Mouse (Mus musculus) A20 (cell line): ENCODE results near the gene Ppp6r2.
A peak's percentile ranks its signal among the peaks of the same experiment; 100 is the strongest.

Experiments used
- DNase-seq: peaks from one replicate; pipeline ENCODE4 v3.0.0-alpha.2; 2011; ENCODE audit warnings: low read depth, low spot score

The Ppp6r2 gene

DNA sequence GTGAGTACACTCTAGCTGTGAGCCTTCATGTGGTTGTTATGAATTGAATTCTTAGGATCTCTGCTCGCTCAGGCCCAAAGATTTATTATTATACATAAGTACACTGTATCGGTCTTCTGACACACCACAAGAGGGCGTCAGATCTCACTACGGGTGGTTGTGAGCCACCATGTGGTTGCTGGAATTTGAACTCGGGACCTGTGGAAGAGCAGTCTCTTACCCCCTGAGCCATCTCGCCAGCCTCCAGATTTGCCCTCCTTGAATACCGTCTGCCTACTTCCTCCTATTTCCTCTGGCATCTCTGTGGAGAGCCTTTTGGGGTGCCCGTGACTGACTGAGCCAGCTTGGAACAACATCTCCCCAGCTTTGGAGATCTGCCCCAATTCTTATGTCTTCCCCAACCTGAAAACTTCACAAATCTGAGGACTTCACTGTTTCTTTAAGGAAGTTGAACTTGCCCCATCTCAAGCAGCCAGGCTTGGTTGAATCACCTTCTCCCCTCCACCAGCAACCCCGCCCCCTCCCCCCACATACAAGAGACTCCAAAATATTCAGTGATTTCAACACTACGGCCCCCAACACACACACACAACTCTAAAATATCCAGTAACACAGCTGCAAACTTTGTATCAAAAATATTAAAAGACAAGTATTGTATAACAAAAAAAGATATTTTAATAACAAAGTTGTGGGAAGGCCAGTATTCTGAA lies 29.6 kb upstream of the Ppp6r2 start:
- peak; percentile 35 for DNase-seq

DNA sequence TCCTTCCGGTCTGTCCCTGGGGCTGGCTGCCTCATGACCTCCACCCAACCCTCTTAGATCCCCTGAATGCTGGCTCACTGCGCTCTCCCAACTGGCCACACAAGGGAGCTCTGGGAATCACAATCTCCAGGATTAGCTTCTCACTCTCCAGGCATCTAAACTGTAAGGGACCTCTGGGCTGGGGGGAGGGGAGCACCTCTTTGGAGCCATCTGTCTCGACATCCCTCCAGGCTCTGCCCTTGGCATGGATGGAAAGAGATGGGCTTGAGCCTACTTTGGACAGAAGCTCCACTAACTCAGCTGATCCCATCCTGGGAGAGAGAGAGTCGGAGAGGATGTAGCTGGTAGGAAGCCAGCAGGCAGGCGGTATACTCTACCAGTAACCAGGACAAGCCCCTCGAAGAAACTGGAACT lies 29.0 kb upstream of the Ppp6r2 start:
- no peak for DNase-seq

DNA sequence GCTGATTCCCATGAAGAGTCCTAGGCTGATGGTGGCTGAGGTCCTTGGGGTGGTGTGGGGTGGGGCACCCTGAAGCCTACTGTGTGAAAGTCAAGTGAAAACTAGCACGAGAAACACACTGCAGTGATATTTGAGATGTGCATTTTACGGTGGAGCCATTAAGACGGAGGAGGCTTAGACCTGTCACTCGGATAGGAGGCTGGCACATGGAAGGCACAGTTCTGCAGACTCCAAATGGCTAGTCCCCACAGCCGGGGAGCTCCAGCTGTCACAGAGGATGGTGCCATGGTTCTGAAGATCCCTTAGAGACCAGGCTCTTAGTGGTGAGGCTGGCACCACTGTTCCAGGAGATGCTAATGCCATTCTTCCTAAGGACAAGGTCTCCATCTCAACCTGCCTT lies 28.5 kb upstream of the Ppp6r2 start:
- no peak for DNase-seq

DNA sequence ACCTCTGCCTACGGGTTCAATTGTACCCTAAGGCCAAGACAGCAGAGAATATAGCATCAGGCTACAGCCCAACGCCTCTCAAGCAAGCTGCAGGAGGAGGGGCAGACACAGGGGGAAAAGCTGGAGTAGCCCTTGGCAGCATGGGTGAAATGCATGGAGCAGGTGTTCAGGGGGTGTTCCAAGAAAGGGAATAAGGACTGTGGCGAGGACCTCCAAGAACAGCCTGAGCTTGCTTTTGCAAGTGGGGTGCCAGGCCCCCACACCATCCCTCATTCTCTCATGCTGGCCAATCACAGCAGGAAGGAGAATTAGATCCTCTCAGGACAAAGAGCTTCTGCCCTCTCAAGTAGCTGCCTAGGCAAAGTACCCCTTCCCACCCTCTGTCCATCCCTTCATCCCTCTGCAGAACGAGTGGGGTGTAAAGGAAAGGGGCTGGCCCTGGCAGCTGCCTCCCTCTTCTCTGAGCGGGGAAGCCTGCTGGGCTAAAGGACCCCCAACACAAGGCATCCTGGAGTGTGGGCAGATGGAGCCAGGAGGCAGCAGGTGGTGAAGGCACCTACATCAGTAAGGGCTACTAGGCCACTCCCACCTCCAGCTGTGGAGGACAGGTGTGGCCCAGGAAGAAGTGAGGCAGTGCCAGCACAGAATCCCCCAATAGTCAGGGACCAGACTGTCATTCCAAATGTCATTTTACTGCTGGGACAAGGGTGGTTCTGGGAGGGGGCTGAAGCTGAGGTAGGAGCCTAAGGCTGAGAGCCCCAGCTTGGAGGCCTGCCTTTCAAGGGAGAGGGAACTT lies 27.0 kb upstream of the Ppp6r2 start:
- DNase-seq, result no peak

DNA sequence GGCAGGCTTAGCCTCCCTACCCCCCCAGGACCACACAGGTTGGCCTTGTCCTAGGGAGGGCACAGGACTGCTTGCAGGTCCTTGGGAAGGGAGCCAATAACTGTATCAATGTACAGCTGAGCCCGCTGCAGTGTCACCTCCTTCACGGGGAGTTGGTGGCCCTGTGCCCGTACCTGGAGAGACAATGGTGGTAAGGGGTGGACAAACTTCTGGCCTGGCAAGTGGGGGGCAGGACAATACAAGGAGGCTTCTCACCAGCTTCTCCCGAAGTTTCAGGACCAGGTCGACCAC lies 26.5 kb upstream of the Ppp6r2 start:
- DNase-seq, result no peak

DNA sequence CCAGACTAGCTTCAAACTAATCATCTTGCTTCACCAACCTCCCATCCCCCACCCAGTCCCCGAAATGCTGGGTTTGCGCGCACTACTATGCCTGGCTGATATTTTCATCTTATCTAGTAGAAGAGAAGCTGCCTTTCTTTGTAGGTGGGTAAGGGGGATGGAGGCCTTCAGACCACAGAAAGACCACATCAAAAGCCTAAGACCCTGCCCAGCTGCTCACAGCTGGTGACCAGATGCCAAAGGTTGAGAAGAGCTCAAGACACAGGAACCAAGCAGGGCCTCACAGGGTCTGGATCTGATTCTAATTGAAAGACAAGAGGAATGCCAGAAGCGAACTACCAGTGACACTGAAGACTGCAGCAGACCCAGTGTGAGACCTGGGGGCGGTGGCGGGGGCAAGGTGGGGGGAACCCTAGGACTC lies 16.1 kb upstream of the Ppp6r2 start:
- DNase-seq, result peak; percentile 58

DNA sequence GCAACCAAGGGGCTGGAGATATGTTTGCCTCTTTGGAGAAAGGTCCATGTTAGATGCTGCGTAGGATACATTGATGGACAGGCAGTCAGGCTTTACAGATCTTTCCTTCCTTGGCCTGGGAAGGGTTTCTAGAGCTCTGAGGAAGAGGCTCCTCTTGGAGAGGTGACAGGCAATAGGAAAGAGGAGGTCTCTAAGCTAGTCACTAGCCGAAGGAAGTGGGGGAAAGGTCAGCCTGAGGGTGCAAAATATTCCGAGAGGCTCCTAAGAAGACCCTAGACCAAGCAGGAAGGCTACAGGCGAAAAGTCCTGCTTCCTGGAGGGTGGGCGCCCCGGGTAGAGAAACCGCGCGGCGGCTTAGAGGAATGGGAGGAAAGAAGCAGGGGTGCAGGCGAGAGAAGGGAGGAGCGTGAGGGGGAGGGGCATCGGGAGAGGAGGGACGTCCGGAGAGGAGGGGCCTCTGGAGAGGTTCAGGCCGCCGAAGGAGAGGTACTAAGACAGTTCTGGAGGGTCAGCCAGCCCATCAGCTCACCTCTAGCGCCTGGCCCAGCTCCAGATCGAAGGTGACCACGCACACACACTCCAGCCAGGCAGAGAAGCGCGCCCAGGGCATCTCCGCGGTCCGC lies 15.6 kb upstream of the Ppp6r2 start:
- peak; percentile 93 for DNase-seq

DNA sequence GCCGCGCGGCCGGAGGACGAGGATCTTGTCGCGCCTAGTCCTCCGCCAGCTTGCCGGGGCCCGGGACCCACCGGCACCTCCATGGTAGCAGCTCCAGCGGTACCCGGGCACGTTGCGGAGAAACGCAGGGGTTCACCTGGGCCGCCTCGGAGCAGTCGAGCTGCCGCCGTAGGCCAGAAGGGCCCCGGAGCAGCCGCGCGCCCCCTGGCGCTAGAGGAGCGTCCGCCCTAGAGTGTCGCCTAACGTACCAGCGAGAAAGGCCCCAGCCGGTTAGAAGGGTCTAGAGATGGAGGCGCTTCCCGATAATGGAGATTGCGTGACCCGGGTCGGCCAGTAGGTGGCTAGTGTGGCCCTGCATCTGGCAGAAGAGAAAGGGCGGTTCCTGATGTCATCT lies 15.0 kb upstream of the Ppp6r2 start, which contains the start of gene Dennd6b:
Gene Dennd6b (minus strand): TSS at position 184 of the 394 bp plus-strand sequence.
- DNase-seq, result peak; percentile 98

DNA sequence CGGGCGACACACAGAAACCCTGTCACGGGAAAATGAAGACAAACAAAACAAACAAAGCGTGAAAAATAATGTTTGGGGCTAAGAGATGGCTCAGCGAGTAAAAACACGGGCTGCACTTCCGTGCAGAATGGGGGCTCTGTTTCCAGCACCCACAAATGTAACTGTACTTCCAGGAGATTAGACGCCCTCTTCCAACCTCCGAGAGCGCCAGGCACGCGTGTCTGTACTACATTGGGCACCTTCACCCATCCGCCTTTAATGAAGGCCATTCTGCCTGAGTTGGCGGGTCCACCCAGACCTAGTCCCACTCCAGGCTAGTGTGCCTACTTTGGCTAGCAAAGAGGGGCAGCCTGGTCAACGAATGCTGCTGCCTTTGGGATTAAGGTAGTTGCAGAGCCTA lies 14.3 kb upstream of the Ppp6r2 start:
- no peak for DNase-seq

DNA sequence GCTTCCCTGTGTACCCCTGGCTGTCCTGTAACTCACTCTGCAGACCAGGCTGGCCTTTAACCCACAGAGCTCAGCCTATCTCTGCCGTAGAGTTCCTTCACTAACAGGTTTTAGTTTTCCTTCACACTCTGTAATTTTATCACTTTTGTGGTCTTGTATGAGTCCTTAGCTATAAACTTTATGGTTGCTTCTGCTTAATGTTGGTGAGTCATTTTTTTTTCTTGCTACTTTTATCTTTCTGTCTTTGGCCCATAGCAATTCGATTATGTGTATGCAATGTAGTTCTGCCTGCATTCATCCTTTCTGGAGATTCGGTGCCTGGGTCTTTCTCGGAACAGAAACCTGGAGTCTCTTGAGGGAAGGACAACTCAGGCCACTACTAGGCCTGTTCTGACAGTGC lies 3.9 kb upstream of the Ppp6r2 start:
- DNase-seq, result no peak

DNA sequence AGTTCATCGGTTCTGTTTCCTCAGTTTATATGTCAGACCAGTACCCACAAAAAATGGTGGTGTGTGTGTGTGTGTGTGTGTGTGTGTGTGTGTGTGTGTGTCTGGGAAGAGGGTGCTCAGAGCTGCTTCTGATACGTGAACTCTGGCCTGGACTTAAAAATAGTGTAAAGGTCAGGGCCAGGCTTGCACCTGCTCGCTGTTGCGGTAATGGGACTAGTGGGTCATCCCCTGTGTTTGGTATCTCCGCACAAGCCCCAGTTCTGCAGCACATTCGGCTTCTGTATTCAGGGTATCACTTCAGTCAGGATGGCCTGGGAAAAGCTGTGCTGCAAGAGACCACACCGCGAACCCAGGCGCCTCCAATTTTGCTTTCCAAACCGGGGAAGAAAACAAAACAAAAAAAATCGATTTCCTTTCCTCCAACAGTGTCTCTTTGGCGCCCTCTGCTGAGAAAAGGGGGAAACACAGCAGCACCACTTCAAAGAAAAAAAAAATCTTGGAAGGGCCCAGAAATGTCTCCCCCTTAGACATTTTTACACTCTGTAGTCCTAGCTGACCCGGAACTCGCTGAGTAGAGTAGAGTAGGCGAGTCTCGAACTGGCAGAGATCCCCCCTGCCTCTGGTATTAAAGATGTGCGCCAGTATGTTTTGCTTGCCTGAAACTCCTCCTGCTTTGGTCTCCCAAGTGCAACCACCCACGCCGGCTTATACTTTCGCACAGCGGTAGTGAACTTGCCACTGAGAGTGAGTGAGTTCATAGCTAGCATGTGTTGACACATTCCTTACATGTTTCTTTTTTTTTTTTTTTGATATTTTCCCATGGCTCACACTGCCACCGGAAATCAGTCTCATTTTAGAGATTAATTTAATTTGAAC lies 1.2 kb upstream of the Ppp6r2 start:
- DNase-seq, result peak; percentile 94

DNA sequence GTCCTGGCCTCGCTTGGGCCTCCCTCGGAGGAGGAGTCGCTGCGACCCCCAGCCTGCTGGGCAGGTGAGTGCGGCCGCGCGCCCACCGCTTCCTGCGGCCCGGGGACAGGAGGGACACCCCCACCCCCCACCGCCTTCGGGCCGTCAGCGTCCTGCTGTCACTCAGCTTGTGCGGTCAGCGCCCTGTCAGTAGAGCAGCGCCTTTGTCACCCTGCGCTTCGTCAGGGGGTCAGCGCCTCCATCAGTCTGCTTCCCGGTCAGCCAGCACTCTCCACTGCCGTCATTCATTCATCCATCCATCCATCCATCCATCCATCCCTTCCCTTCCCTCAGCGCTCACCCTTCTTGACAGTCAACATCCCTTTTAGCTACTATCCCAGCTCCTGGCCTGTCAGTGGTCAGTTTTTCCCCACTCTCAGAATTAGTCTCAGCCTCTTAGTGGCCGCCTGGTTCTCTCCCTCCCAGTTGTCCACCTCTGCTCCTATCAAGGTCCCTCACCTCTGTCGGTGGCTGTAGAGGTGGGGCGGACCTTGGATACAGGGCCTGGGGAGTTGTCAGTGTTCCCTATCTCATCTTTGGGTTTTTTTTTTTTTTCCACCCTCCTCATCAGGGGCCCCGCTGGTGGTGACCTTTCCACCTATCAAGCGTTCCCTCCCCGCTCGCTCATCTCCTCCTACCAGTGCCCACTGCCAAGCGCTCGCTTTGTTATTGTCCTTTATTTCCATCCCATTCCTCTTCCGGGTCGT lies 536 bp downstream of the Ppp6r2 start:
- no peak for DNase-seq

DNA sequence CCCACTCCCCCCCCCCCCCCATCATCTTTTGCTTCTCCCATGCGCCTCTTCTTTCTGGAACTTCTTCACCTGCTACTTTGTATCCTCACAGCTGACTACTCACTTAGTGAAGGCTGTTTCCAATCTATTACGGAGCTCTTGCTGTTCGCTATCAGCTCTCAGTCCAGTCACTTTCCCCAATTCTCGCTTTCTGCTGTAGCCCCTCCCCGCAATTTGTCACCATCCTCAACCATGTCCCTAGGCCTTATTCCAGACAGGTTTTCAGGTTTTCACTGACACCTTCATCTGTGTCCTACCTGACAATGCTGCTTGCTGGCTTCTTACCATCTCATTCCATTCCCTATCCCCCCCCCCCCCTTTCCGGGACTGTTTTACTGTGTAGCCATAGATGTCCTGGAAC lies 1.1 kb downstream of the Ppp6r2 start:
- no peak for DNase-seq

DNA sequence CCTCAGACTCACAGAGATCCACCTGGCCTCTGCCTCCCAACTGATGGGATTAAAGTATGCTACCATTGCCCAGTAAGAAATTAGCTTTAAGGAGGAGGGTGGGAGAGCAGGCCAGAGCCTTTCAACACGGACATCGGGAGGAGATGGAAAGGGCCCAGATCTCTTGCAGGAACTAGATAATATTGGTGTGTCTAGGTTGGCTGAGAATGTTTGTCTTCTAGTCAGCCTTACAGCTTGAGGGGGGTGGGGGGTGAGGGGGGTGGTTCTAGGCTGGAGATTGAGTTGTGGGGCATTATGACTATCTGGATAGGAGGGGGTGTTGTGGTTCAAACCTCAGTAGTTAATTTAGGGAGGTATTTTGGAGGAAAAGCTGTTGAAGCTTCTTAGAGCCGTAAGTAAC lies 2.2 kb downstream of the Ppp6r2 start:
- no peak for DNase-seq

DNA sequence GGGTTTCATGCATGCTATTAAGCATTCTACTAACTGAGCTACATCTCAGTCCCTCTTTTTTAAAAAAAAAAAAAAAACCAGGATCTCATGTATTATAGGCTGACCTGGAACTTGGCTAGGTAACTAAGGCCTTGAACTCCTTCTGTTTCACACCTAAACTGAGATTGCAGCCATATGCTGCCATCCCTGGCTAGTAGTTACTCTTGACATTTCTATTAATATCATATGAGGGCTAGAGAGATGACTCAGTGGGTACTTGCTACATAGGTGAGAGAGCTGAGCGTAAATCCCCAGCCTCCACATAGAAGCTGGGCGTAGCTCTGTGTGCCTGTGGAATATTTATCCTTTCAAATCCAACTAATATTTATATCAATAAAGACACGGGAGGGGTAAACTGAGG lies 3.6 kb downstream of the Ppp6r2 start:
- no peak for DNase-seq

DNA sequence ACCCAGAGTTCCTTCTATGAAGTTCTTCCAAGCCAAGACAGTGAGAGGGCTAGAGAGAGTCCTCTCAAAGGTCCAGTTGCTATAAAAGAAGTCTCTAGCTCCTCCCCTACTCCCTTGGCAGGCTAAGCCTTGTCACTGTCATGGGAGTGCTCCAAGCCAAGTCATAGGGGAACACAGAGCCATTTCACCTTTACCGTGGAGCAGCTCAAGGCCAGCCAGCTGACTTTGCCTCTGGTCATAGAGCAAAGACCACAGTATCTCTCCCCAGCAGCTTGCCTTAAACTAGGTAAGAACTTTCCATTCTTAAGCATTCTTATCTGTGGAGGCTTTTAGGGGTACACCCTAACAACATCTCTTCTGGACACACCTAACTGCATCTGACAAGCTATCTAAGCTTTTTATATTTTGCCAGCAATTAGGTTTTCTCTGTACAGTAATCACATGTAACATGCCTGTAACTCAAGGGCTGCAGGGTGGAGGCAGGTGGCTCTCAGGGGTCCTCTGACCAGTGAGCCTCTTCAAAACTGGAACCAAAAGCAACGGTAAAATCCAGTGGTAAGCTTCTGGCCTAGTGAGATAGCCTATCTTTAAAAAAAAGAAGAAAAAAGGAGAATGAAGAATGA lies 4.4 kb downstream of the Ppp6r2 start:
- no peak for DNase-seq

DNA sequence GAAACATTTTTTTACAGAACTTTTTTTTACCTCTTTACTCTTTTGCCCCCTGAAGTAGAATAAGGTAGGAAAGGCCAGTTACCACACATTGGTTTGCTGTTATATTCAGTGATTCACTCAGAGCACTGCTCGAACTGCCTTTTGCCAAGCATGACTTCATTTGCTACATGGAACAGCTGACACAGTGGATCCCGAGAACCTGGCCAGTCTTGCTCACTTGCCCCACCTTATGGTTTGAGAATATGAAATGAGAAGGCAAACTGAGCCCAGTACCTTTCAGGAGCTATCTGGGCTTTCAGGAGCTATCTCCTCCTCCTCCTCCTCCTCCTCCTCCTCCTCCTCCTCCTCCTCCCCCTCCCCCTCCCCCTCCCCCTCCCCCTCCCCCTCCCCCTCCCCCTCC lies 22.2 kb downstream of the Ppp6r2 start:
- peak; percentile 10 for DNase-seq

DNA sequence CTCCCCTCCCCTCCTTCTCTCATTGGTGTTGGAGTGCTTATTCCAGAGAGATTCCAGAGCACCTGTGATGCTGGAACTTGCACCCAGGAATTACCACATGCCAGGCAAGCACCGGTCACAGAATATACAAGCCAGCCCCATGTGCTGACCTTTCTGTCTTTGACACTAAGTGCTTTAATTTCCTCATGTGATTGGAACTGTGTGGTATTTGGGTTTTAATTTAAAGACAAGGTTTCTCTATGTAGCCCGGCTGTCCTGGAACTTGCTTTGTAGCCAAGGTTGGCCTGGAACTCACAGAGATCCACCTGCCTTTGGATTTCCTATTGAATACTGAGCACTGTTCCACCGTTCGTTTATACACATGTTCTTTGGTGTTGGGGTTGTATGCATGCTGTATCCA lies 22.7 kb downstream of the Ppp6r2 start:
- no peak for DNase-seq

DNA sequence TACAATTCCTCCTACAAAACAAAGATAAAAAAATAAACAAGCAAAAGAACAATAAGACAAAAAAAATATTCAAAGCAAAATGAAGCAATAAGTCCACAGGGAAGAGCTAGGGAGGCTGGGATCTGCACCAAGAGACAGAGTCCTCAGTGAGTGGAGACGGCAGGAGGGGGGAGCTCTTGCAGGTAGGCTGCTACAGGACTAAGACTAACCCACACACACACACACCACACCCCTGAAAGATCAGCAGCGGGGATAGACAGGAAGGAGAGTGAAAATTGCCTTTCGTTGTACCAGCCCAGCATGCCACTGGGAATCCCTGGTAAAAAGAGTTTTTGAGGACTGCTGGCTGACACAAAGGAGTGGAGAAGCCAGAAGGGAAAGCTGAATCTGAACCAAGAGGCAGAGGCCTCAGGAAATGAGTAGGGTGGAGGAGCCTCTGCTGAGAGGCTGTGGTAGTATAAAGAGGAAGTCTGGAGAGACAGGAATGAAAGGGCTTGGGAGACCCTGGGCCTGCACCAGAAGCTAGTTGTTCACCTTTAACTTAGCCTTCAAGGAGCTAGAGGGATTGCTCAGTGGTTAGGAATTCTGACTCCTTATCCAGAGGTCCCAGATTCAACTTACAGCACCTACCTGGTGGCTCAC lies 28.5 kb downstream of the Ppp6r2 start:
- DNase-seq, result peak; percentile 9

DNA sequence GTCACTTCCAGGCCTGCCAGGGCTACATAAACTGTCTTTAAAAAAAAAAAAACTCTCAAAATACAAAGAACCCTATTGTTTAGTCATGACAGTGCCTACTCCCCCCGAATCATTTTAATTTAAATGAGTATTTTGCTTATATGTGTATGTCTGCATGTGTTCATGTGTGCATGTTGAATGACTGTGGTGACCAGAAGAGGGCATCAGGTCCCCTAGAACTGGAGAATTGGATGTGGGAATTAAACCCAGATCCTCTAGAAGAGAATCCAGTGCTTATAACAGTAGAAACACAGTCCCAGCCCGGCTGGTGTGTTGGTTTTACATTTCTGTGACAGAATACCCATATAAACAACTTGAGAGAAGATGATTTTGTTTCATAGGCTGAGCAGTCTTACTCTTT lies 29.7 kb downstream of the Ppp6r2 start:
- DNase-seq, result peak; percentile 39
